Mouse (Mus musculus): Measurements from ENCODE around the gene Cpsf2. TPM values are rescaled to one million over a fixed set of nuclear protein-coding genes. Genes with fewer than 3 reads are reported as not detected.

Cpsf2 gene
- polyA plus RNA-seq, 1 experiment from 2014 or later = 34.6 TPM

GRCm38 (mm10) chr12:102039861-102040260 lies 64.1 kb downstream of the Cpsf2 start:
- Histone ChIP-seq H3K4me3 (no peak overlapping the region), H3K9me3 (0 out of 2 replicates have a peak, but pooled peaks cover 6% of the 10 kb centered on the region), H3K36me3 (no peaks in the 10 kb centered on the region), H3K9ac (no peak overlapping the region), H3K27me3 (no peaks in the 10 kb centered on the region), H3K27ac (no peak overlapping the region), H3K4me2 (no peak overlapping the region), H3K4me1 (replicated peaks) (peaks cover 20% of the 10 kb centered on the region)
- no peak for ATAC-seq (ENCODE audit: low FRiP score)
- 89% methylated on average over 2 of the region's 2 CpGs for WGBS

- ATAC-seq (ENCODE audit: low FRiP score) = peak; percentile 33; the same call in 1 of the 2 replicates
- Histone ChIP-seq H3K9me3 (no peaks in the 10 kb centered on the region), H3K4me3 (no peak overlapping the region), H3K4me2 (no peak overlapping the region), H3K4me1 (replicated peaks) (peaks cover 20% of the 10 kb centered on the region), H3K36me3 (no peaks in the 10 kb centered on the region), H3K9ac (no peak overlapping the region), H3K27me3 (no peaks in the 10 kb centered on the region), H3K27ac (peak overlapping the region; percentile 70)
- 30% methylated on average over 2 of the region's 2 CpGs for WGBS
These were observed 65.9 kb downstream of the Cpsf2 start for GRCm38 (mm10) chr12:102041699-102042098.

- Histone ChIP-seq H3K27ac (peak overlapping the region; percentile 69), H3K27me3 (no peaks in the 10 kb centered on the region), H3K36me3 (no peaks in the 10 kb centered on the region), H3K9ac (no peak overlapping the region), H3K4me2 (no peak overlapping the region), H3K4me1 (replicated peaks) (peaks cover 20% of the 10 kb centered on the region), H3K9me3 (no peaks in the 10 kb centered on the region), H3K4me3 (no peak overlapping the region)
- WGBS = 61% methylated on average over 7 of the region's 7 CpGs
- ATAC-seq (ENCODE audit: low FRiP score) = peak; percentile 77
These were observed 66.5 kb downstream of the Cpsf2 start for GRCm38 (mm10) chr12:102042247-102042646.

GRCm38 (mm10) chr12:102043840-102044239 lies 68.1 kb downstream of the Cpsf2 start:
- H3K4me1 ChIP-seq (replicated peaks) = peaks cover 20% of the 10 kb centered on the region
- H3K9ac ChIP-seq = no peak overlapping the region
- no peak overlapping the region for H3K4me2 ChIP-seq
- H3K36me3 ChIP-seq = no peaks in the 10 kb centered on the region
- no peaks in the 10 kb centered on the region for H3K9me3 ChIP-seq
- ATAC-seq (ENCODE audit: low FRiP score) = no peak
- 87% methylated on average over 5 of the region's 5 CpGs for WGBS
- no peak overlapping the region for H3K27ac ChIP-seq
- H3K4me3 ChIP-seq = no peak overlapping the region
- H3K27me3 ChIP-seq = no peaks in the 10 kb centered on the region

- no peaks in the 10 kb centered on the region for H3K36me3 ChIP-seq
- ATAC-seq (ENCODE audit: low FRiP score) = no peak
- H3K9ac ChIP-seq = no peak overlapping the region
- H3K4me1 ChIP-seq (replicated peaks) = peaks cover 11% of the 10 kb centered on the region
- H3K4me2 ChIP-seq = no peak overlapping the region
- H3K9me3 ChIP-seq = no peaks in the 10 kb centered on the region
- no peak overlapping the region for H3K4me3 ChIP-seq
- no peak overlapping the region for H3K27ac ChIP-seq
- WGBS = 85% methylated on average over 4 of the region's 4 CpGs
- no peaks in the 10 kb centered on the region for H3K27me3 ChIP-seq
These were observed 78.4 kb downstream of the Cpsf2 start for GRCm38 (mm10) chr12:102054155-102054554.

GRCm38 (mm10) chr12:102055758-102056157 lies 80.0 kb downstream of the Cpsf2 start:
- WGBS = 96% methylated on average over 10 of the region's 10 CpGs
- H3K9me3 ChIP-seq = no peaks in the 10 kb centered on the region
- H3K27ac ChIP-seq = no peak overlapping the region
- H3K9ac ChIP-seq = no peak overlapping the region
- H3K36me3 ChIP-seq = no peaks in the 10 kb centered on the region
- ATAC-seq (ENCODE audit: low FRiP score) = no peak
- peaks cover 11% of the 10 kb centered on the region for H3K4me1 ChIP-seq (replicated peaks)
- no peak overlapping the region for H3K4me2 ChIP-seq
- H3K27me3 ChIP-seq = no peaks in the 10 kb centered on the region
- H3K4me3 ChIP-seq = no peak overlapping the region

Other genes with a start within 250 kb of the Cpsf2 start
- gene Fbln5, start 156.9 kb upstream of the Cpsf2 start, polyA plus RNA-seq (2015; fragmentation: Nextera tagmentation; extraction: Ambion mirVana) = 5.6 and 7.6 TPM in 2 replicates
- 25.3 and 27.2 TPM in 2 replicates for gene Trip11, start 62.7 kb upstream of the Cpsf2 start, polyA plus RNA-seq (2015; fragmentation: Nextera tagmentation; extraction: Ambion mirVana)
- 12.5 and 13.7 TPM in 2 replicates for gene Atxn3, start 17.7 kb upstream of the Cpsf2 start, polyA plus RNA-seq (2015; fragmentation: Nextera tagmentation; extraction: Ambion mirVana)
- 1.7 and 1.9 TPM in 2 replicates for gene Slc24a4, start 152.7 kb downstream of the Cpsf2 start, polyA plus RNA-seq (2015; fragmentation: Nextera tagmentation; extraction: Ambion mirVana)

Measured in hindbrain, embryonic 13.5 days (tissue).